Mouse (Mus musculus) stomach, postnatal 0 days (tissue): ENCODE data around the gene Nanos2.

Experiments used
- CTCF ChIP-seq: IDR thresholded peaks from 2 replicates; pipeline ENCODE4 v1.5.1; 2016; ENCODE audit warnings: antibody characterized with exemption, low read depth, mild to moderate bottlenecking, moderate library complexity
- EP300 ChIP-seq: optimal IDR thresholded peaks from 2 replicates; pipeline ENCODE3; 2016; ENCODE audit warnings: antibody characterized with exemption

DNA sequence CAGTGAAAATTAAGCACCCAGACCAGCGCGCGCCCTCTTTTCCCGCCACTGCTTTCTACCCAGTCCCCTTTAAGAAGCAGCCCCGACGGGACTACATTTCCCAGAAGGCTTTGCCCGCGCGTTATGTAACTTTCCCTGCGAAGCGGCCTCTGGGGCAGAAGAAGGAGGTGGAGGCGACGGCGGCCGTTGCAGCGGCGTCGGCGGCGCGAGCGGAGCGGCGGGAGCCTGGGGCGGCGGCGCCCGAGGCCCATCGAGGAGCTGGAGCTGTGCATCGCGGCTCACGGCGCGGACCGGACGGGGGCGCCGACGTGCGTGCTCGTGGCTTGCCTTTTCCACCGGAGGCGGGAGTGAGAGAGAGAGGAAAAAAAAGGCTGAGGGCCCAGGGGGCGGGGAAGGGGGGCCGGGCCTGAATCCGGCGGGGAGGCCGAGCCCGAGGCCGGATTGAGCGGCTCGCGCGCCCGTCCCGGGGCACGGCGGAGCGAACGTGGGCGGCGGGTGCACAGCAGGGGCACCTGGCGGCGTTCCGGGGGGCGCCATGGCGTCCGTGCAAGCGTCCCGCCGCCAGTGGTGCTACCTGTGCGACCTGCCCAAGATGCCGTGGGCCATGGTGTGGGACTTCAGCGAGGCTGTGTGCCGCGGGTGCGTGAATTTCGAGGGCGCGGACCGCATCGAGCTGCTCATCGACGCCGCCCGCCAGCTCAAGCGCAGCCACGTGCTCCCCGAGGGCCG lies 16.9 kb downstream of the Nanos2 start, which contains the start of gene Irf2bp1:
- TF ChIP-seq EP300 = no peak
- TF ChIP-seq CTCF = no peak; the same call in 1 of the 2 replicates
